Mouse (Mus musculus): Measurements from ENCODE around the gene Gfer.

The Gfer gene

DNA sequence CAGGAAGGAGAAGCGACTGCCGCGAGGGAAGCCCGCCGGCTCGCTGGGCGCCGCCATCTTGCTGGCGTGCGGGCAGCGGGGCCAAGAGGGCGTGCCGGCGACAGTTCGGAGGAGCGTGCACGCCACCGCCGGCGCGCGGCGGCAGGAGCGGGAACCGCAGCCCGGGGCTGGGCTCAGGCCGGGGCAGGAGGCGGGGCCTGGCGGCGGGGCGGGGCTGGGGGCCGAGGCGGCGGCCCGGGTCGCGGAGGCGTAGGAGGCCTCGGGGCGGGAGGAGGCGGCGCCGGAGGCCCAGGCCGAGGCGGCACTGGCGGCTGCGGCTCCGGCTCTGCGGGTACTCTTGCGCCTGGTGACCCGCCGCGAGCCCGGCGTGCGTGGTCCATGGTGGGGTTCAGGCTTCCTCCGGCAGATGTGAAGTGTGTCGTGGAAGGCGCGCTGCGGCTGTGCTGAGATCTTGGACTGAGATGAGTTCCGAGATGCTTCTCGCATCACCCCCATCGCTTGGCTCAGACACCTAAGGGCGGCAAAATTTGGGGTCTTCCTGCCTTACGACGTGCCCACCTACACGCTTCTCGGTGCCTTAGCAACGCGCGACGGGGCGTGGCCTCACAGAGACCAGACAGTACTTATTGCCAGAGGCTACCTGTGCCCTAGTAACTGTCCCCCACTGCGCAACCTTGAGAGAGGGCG, at the start of gene Gfer, which contains the start of gene Noxo1:
TSS of gene Gfer (minus strand) at position 146 of the 687 bp plus-strand sequence.
TSS of gene Noxo1 (plus strand) at position 224 of the 687 bp plus-strand sequence.
- DNase-seq: peak; percentile 91

DNA sequence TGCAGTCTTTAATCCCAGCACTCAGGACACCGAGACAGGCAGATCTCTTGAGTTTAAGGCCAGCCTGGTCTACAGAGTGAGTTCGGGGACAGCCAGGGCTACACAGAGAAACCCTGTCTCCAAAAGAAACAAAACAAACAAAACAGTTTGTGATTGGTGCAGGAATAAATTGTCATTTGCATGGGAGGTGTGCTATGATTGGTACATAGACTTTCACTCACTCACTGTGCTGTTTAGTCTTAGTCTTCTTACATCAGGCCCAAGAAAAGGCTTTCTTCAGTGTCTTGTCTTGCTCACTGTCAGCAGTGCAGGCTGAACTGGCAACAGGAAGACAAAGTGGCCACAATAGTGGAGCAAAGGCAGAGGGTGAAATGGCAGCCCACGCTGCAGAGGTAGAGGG, 48.4 kb upstream of the Gfer start:
- DNase-seq: no peak

GRCm38 (mm10) chr17:24743896-24744295, 47.9 kb upstream of the Gfer start:
- DNase-seq: no peak

DNA sequence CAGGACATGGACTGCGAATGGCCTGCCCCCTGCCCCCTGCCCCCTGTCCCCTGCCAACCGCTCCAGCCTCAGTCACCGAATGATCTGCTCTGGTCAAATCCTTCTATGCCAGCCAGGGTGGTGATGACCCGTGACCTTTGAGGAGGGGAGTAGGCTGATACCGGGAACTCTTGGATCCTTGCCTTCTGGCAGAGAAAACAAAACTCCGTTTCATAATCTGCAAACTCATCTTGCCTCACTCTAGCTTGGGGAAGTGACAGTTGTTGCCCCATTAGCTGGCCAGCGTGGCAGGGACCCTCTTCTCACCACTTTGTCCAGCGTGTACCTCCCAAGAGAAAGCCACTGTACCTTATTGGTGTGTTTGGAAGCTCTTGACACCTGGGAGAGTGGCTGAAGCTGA, 46.4 kb upstream of the Gfer start:
- DNase-seq: no peak

DNA sequence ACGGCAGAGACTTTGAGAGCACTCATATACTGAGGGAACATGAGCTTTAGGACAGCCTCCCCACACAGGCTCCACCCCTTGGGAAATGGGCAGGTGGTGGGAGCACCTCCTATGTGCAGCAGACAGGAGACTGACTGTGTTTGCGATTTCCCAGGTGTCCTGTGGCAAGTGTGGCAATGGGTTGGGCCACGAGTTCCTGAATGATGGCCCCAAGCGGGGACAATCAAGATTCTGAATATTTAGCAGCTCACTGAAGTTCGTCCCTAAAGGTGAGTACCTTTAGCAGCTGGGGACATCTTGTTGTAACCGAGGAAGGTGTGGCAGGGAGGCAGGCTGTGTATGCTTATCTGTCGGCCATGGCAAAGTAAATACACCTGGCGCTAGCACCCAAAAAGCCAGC, 44.0 kb upstream of the Gfer start:
- no peak for DNase-seq

DNA sequence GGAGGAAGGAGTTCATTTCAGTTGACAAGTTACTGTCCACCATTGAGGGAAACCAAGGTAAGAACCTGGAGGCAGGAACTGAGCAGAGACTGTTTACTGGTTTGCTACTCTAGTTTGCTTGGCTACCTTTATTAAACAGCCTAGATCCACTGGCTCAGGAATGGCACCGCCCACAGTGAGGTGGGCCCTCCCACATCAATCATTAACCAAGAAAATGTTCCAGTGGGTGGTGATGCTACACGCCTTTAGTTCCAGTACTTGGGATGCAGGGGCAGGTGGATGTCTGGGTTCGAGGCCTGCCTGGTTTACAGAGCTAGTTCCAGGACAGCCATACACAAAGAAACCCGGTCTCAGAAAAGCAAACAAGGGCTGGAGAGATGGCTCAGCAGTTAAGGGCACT, 42.3 kb upstream of the Gfer start:
- no peak for DNase-seq

GRCm38 (mm10) chr17:24737135-24737810, 41.3 kb upstream of the Gfer start:
- DNase-seq: no peak

- DNase-seq: peak; percentile 100
Measured at GRCm38 (mm10) chr17:24736330-24737051, 40.5 kb upstream of the Gfer start, which contains the start of gene Msrb1. Gene Msrb1, plus strand, starts transcription at chr17:24736642.

GRCm38 (mm10) chr17:24735446-24735845, 39.5 kb upstream of the Gfer start:
- no peak for DNase-seq

DNA sequence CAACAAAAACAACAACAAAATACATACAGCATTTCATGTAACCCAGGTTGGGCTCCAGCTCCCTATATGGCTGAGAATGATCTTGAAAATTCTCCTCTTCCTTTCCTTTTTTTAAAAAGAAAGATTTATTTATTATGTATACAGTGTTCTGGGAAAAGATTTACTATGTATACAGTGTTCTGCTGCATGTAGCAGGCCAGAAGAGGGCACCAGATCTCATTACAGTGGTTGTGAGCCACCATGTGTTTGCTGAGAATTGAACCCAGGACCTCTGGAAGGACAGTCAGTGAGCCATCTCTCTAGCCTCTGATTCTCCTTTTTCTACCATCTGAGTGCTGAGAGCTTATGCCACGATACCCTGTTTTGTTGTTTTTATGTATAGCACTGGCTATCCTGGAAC, 38.6 kb upstream of the Gfer start:
- DNase-seq: no peak

DNA sequence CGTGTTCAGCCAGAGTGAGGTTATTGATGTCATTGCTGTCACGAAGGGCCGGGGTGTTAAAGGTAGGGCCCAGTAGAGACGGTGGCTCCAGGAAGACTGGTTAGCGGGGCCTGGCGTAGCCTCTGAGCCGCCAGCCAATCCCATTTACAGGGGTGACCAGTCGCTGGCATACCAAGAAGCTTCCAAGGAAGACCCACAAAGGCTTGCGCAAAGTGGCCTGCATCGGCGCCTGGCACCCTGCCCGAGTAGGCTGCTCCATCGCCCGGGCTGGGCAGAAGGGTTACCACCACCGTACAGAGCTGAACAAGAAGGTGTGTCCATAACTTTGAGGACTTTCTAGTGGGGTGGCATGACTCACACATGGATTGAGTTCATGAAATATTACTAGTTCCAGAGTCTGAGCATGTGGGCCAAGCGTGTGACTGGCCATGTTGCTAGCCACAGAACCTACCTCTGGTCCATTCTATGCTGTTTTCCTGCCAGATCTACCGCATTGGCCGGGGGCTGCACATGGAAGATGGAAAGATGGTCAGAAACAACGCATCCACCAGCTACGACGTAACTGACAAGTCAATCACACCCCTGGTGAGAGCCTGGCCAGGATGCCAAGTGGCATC, 37.6 kb upstream of the Gfer start:
- DNase-seq: no peak

- no peak for DNase-seq
Measured at GRCm38 (mm10) chr17:24732233-24732935, 36.4 kb upstream of the Gfer start.

DNA sequence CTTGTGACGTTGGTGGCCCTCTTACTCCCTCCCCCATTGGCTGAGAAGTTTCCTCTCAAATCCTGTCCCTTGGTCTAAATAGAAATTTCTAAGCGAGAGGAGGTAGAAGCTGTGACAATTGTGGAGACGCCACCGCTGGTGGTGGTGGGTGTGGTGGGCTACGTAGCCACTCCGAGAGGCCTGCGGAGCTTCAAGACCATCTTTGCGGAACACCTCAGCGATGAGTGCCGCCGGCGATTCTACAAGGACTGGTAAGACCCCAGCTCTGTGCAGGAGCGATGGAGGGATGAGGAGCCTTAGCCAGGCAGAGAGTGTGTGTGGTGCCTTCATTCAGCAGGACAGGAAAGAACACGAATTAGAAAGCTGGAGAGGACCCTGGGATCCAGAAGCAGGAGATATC, 34.8 kb upstream of the Gfer start:
- DNase-seq: no peak

GRCm38 (mm10) chr17:24729067-24729466, 33.1 kb upstream of the Gfer start:
- no peak for DNase-seq

- no peak for DNase-seq
Measured at GRCm38 (mm10) chr17:24728184-24728583, 32.2 kb upstream of the Gfer start.

- DNase-seq: no peak
Measured at GRCm38 (mm10) chr17:24727618-24728017, 31.7 kb upstream of the Gfer start, which contains the start of gene Rpl3l. Gene Rpl3l, plus strand, starts transcription at chr17:24727820.

DNA sequence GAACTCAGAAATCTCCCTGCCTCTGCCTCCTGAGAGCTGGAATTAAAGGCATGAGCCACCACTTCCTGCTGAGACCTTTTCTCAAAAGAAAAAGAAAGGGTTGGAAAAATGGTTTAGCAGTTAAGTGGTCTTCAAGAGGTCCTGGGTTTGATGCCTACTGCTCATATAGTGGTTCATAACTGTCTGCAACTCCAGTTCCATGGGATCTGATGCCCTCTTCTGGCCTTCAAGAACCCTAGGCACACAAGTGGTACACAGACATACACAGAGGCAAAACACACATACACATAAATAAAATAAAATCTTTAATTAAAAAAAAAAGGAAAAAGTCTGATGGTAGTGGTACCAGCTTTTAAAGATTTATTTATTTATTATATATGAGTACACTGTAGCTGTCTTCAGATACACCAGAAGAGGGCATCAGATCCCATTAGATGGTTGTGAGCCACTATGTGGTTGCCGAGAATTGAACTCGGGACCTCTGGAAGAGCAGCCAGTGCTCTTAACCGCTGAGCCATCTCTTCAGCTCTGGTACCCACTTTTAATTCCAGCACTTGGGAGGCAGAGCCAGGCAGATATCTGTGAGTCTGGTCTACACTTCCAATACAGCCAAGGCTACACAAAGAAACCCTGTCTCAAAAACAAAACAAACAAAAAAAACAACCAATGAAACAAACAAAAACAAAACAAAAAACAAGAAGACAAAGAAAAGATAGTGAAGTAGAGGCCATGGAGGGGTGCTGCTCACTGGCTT, 29.9 kb upstream of the Gfer start:
- DNase-seq: no peak

GRCm38 (mm10) chr17:24724184-24724583, 28.2 kb upstream of the Gfer start, which contains the start of gene Ndufb10:
Gene Ndufb10, minus strand, starts transcription at chr17:24724478.
- peak; percentile 97 for DNase-seq

- no peak for DNase-seq
Measured at GRCm38 (mm10) chr17:24723881-24724180, 27.9 kb upstream of the Gfer start.

DNA sequence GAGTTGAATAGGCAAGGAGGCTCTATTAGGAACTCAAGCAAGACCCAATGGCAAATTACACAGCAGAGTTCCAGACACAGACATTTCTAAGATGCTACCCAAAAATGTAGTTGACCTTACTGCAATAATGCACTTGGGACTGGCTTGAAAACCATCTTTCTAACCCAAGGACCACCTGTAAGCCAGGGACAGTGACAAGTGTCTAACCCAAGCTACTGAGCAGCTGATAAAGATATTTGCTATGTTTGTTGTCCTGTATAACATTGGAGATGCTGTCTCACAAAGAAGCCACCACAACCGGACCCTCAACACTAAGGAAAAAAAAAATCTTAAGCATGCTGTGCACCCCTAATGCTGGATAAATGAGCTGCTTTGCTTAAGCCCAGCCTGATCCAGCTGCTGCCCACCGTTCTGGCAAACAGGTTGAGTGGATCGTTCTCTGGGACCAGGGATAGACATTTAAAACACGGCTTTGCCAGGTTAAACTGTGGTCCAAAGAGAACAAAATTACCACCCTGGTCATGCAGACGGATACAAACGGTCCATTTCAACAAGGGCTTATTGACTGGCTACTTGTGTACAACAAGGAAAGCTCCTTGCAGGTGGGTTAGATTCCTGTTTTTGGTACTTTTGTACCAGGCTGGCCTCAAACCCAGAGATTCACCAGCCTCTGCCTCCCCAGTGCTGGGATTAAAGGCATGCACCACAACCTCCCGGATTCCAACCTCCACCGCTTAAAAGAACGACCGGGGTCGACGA, 27.3 kb upstream of the Gfer start:
- DNase-seq: no peak

DNA sequence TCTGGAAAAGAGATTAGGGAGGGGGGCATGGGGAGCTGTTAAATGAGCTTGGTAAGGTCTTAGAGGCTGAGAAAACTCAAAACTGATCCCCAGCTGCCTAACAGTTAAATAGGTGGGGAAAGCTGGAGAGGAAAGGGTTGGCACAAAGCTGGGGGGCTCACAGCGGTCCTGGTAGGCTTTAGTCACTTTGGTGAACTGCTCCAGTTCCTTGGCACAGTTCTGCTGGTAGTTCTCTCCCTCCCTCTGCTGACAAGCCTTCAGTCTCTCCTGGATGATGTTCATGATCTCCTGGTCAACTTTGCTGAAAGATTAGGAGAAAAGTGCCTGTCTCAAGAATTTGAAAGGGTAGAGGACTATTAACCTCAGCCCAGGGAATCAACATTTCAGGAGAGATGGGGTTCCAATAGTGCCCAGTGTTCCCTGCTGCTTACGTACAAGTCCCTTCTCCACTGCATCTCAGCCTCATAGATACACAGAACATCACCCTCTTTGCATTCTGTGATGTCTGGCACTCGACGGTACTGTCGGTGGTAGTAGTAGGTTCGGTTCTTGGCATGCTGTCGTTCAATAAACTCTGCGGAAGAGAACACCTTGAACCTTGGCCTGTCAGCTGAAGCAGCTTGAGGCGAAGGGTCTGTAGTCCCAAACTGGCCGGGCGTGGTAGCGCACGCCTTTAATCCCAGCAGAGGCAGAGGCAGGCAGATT, 26.4 kb upstream of the Gfer start:
- DNase-seq: no peak
